Mouse (Mus musculus): ENCODE results near the gene Olfr1347. TPM values are rescaled to one million over a fixed set of nuclear protein-coding genes. Genes with fewer than 3 reads are reported as not detected.
"Not testable (repeated sequence)": the region's sequence is repeated elsewhere in the genome, so short reads cannot be mapped to it uniquely, and the experiment has no call there.

The Olfr1347 gene
- total and polyA plus RNA-seq, 3 experiments: not detected

DNA sequence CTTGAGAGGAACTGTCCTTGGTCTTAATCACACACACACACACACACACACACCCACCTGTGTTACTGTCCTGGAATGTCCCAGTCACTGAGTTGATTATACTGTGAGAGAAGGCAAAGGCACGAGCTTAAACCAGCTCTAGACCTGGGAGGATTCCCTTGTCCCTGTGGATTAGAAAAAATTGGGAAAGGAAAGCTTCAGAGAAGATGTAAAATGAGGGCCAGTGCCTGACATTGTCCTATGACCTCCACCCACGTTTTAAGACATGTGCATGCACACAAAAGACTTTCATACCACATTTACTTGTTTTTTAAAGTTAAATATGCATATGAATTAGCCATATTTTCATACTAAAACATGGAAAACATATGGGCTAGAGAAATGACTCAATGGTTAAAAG is 12.7 kb downstream of the Olfr1347 start, which contains the start of gene Olfr5:
Gene Olfr5 (minus strand): TSS at position 101 of the 400 bp plus-strand sequence.
- no peaks in the 10 kb centered on the region for H3K27me3 ChIP-seq (replicated peaks)
- in situ Hi-C loops (cut with MboI; ENCODE audit: low pct_ligation_motif_present, low pct_unique_long_range_greater_than_20kb, low sequenced_read_pairs): no loop called here
- no peak for TF ChIP-seq PAX5 (IDR thresholded peaks at IDR 0.05; ENCODE audit: low read length)
- TF ChIP-seq CHD1 (IDR thresholded peaks at IDR 0.05; ENCODE audit: low read depth, low read length): no peak
- TF ChIP-seq ELF1 (IDR thresholded peaks at IDR 0.05; ENCODE audit: low read depth, low read length): no peak
- TF ChIP-seq HCFC1 (IDR thresholded peaks at IDR 0.05; ENCODE audit: low read depth, low read length): no peak
- TF ChIP-seq MYC (IDR thresholded peaks at IDR 0.05; ENCODE audit: low read depth, low read length): no peak
- no peak for TF ChIP-seq MAFK (IDR thresholded peaks at IDR 0.05; ENCODE audit: insufficient replicate concordance, low read length)
- TF ChIP-seq SMC3 (IDR thresholded peaks at IDR 0.05; ENCODE audit: low read depth, low read length): no peak
- TF ChIP-seq NRF1 (IDR thresholded peaks at IDR 0.05; ENCODE audit: low read depth, low read length): no peak
- no peak for TF ChIP-seq POLR2AphosphoS2 (IDR thresholded peaks at IDR 0.05; ENCODE audit: low read depth, low read length)
- no peak for TF ChIP-seq ZMIZ1 (IDR thresholded peaks at IDR 0.05; ENCODE audit: low read depth, low read length)
- no peak for TF ChIP-seq EP300 (IDR thresholded peaks at IDR 0.05; ENCODE audit: low read length)
- TF ChIP-seq TBP (conservative IDR thresholded peaks at IDR 0.05; ENCODE audit: low read depth, low read length): no peak
- no peak for TF ChIP-seq MXI1 (IDR thresholded peaks at IDR 0.05; ENCODE audit: low read depth, low read length)
- TF ChIP-seq RCOR1 (conservative IDR thresholded peaks at IDR 0.05; ENCODE audit: low read depth, low read length): no peak
- no peaks in the 10 kb centered on the region for H3K4me1 ChIP-seq (ENCODE audit: control insufficient read depth in 1 of 2, insufficient read depth in 2 of 2)
- no peak within 1 kb of the TSS for H3K4me3 ChIP-seq (replicated peaks in 1 of 3; ENCODE audit: low read depth in 2 of 3, low read length in 2 of 3, poor library complexity in 1 of 3)
- no peak within 1 kb of the TSS for H3K4me2 ChIP-seq (ENCODE audit: insufficient read depth, low read depth, poor library complexity, severe bottlenecking)
- no peak within 1 kb of the TSS for H3K9ac ChIP-seq (ENCODE audit: insufficient read depth, low read depth)
- H3K36me3 ChIP-seq (replicated peaks in 1 of 2; ENCODE audit: control insufficient read depth in 1 of 2, insufficient read depth in 1 of 2, low read length in 1 of 2): no peaks in the 10 kb centered on the region
- dilution Hi-C loops (cut with MboI; ENCODE audit: extremely low pct_ligation_motif_present, extremely low pct_unique_long_range_greater_than_20kb, low sequenced_read_pairs): no loop called here
- no peaks in the 10 kb centered on the region for H3K79me2 ChIP-seq (replicated peaks; ENCODE audit: control insufficient read depth, extremely low read depth, insufficient read depth, poor library complexity, severe bottlenecking)
- H3K27ac ChIP-seq (ENCODE audit: insufficient read depth, low read depth): no peak within 1 kb of the TSS
- no peak for DNase-seq (ENCODE audit: extremely low read depth)
- H3K9me3 ChIP-seq (replicated peaks; ENCODE audit: low read length): peaks cover 29% of the 10 kb centered on the region

DNA sequence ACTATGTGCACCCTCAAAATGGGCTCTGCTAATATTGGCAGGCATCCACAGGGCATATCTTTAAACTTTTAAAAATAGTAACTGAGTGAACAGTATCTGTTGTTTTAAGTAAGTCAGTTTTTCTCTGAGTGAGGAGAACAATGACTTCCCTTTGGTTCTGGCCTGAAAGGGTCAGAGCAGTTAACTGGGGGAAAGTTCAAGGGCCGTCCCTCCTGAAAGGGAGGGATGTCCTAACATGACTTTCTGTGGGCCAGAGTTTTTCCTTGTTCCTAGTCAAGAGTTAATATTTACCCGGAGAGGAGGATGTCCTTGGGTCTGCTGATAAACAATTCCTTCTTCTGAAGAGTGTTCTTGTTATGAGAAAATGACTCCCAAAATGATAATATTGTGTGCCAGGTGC is 21.9 kb downstream of the Olfr1347 start:
- H3K27ac ChIP-seq (ENCODE audit: insufficient read depth, low read depth); in situ Hi-C loops (cut with MboI; ENCODE audit: low pct_ligation_motif_present, low pct_unique_long_range_greater_than_20kb, low sequenced_read_pairs); H3K27me3 ChIP-seq (replicated peaks); H3K4me3 ChIP-seq (replicated peaks in 1 of 3; ENCODE audit: low read depth in 2 of 3, low read length in 2 of 3, poor library complexity in 1 of 3); H3K79me2 ChIP-seq (replicated peaks; ENCODE audit: control insufficient read depth, extremely low read depth, insufficient read depth, poor library complexity, severe bottlenecking); DNase-seq (ENCODE audit: extremely low read depth); dilution Hi-C loops (cut with MboI; ENCODE audit: extremely low pct_ligation_motif_present, extremely low pct_unique_long_range_greater_than_20kb, low sequenced_read_pairs); H3K9ac ChIP-seq (ENCODE audit: insufficient read depth, low read depth); H3K4me1 ChIP-seq (ENCODE audit: control insufficient read depth in 1 of 2, insufficient read depth in 2 of 2); H3K36me3 ChIP-seq (replicated peaks in 1 of 2; ENCODE audit: control insufficient read depth in 1 of 2, insufficient read depth in 1 of 2, low read length in 1 of 2); H3K4me2 ChIP-seq (ENCODE audit: insufficient read depth, low read depth, poor library complexity, severe bottlenecking): not testable (repeated sequence)
- peaks cover 36% of the 10 kb centered on the region for H3K9me3 ChIP-seq (replicated peaks; ENCODE audit: low read length)

DNA sequence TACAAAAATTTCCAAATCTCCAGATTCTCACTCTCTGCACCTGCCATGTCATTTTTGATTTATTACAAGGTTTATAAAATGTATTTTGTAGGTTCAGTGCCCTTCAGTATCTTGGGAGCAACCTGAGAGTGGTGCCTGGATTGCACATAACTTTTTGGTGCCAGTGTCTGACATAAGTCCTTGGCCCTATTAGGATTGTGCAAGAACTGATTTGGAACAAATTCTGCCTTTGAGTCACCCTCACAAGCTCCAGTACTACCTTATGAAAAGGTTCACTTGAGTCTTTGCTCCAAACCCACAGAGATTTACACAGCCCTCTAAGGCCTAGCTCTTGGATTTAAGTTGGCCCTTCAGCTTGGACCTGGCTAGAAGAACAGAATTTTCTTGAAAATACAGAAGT is 32.6 kb downstream of the Olfr1347 start, which contains the start of gene Olfr1346:
Gene Olfr1346 (plus strand): TSS at position 151 of the 400 bp plus-strand sequence.
- Histone ChIP-seq H3K36me3 (replicated peaks in 1 of 2; ENCODE audit: control insufficient read depth in 1 of 2, insufficient read depth in 1 of 2, low read length in 1 of 2) (no peaks in the 10 kb centered on the region), H3K4me2 (ENCODE audit: insufficient read depth, low read depth, poor library complexity, severe bottlenecking) (no peak within 1 kb of the TSS), H3K9me3 (replicated peaks; ENCODE audit: low read length) (peaks cover 13% of the 10 kb centered on the region), H3K9ac (ENCODE audit: insufficient read depth, low read depth) (no peak within 1 kb of the TSS), H3K4me1 (ENCODE audit: control insufficient read depth in 1 of 2, insufficient read depth in 2 of 2) (no peaks in the 10 kb centered on the region), H3K27me3 (replicated peaks) (no peaks in the 10 kb centered on the region), H3K4me3 (replicated peaks in 1 of 3; ENCODE audit: low read depth in 2 of 3, low read length in 2 of 3, poor library complexity in 1 of 3) (no peak within 1 kb of the TSS), H3K79me2 (replicated peaks; ENCODE audit: control insufficient read depth, extremely low read depth, insufficient read depth, poor library complexity, severe bottlenecking) (no peaks in the 10 kb centered on the region), H3K27ac (ENCODE audit: insufficient read depth, low read depth) (no peak within 1 kb of the TSS)
- dilution Hi-C loops (cut with MboI; ENCODE audit: extremely low pct_ligation_motif_present, extremely low pct_unique_long_range_greater_than_20kb, low sequenced_read_pairs) (no loop called here), in situ Hi-C loops (cut with MboI; ENCODE audit: low pct_ligation_motif_present, low pct_unique_long_range_greater_than_20kb, low sequenced_read_pairs) (no loop called here)
- no peak for TF ChIP-seq POLR2AphosphoS2 (IDR thresholded peaks at IDR 0.05; ENCODE audit: low read depth, low read length)
- TF ChIP-seq USF1 (IDR thresholded peaks at IDR 0.05; ENCODE audit: low read depth, low read length): no peak
- no peak for TF ChIP-seq TCF12 (IDR thresholded peaks at IDR 0.05; ENCODE audit: low read depth, low read length)
- no peak for TF ChIP-seq POLR2A (IDR thresholded peaks at IDR 0.05; ENCODE audit: low read depth, low read length)
- TF ChIP-seq MYC (IDR thresholded peaks at IDR 0.05; ENCODE audit: low read depth, low read length): no peak
- DNase-seq (ENCODE audit: extremely low read depth): no peak
